Mouse (Mus musculus) kidney, adult 2 months (tissue): ENCODE data around the gene Akr1b8. TPM values are rescaled to one million over a fixed set of nuclear protein-coding genes. Genes with fewer than 3 reads are reported as not detected.
A peak's percentile ranks its signal among the peaks of the same experiment; 100 is the strongest.
"Not testable (repeated sequence)": the region's sequence is repeated elsewhere in the genome, so short reads cannot be mapped to it uniquely, and the experiment has no call there.

Experiments used
- DNase-seq: peaks from one replicate; pipeline ENCODE4 v3.0.0; 2021
- H3K27ac ChIP-seq: fragments of 200-500 bp; 2 replicates; pipeline ENCODE4 v1.5.1; 2012; ENCODE audit warnings: low read depth, low read length, control low read depth, inconsistent platforms; ENCODE audit not compliant: insufficient read depth
- H3K27me3 ChIP-seq: fragments of 200-500 bp; replicated peaks from 2 replicates; pipeline ENCODE4 v1.6.1; 2012; ENCODE audit warnings: mild to moderate bottlenecking, moderate library complexity, low read length, inconsistent platforms; ENCODE audit not compliant: control insufficient read depth, insufficient read depth
- H3K36me3 ChIP-seq: fragments of 200-500 bp; 2 replicates; pipeline ENCODE4 v1.6.1; 2012; ENCODE audit warnings: mild to moderate bottlenecking, moderate library complexity, low read length, inconsistent platforms; ENCODE audit not compliant: control insufficient read depth, insufficient read depth
- H3K4me1 ChIP-seq: fragments of 200-500 bp; 2 replicates; pipeline ENCODE4 v1.6.1; 2011; ENCODE audit warnings: low read length; ENCODE audit not compliant: control insufficient read depth, insufficient read depth
- H3K4me3 ChIP-seq: fragments of 200-500 bp; 2 replicates; pipeline ENCODE4 v1.5.1; 2011; ENCODE audit warnings: mild to moderate bottlenecking, low read depth, low read length, control low read depth; ENCODE audit not compliant: insufficient read depth
- CTCF ChIP-seq: fragments of 200-500 bp; conservative IDR thresholded peaks from 2 replicates; pipeline ENCODE4 v1.5.1; 2011; ENCODE audit warnings: low read depth, mild to moderate bottlenecking, control low read depth, low read length, moderate library complexity, mixed read lengths; ENCODE audit not compliant: insufficient read depth, insufficient read length
- POLR2A ChIP-seq: fragments of 200-500 bp; IDR thresholded peaks from one replicate; pipeline ENCODE4 v1.6.1; 2011; ENCODE audit warnings: low read depth, low read length, control low read depth
- WGBS: fragments of 180-500 bp; shearing (Covaris S2); methylation state at CpG from one replicate; pipeline ENCODE4 v1.1.7; 2018; 5-methylcytosine and 5-hydroxymethylcytosine counted together
- polyA plus RNA-seq: library from polyadenylated mRNA; depleted of rRNA; stranded (reverse); fragments of >200 nt; gene quantifications from 2 replicates; pipeline ENCODE4 v1.2.3, GENCODE M21; 2012

Akr1b8 gene
- polyA plus RNA-seq, 1 experiment: 2.6 TPM

- H3K4me1 ChIP-seq: peaks cover 2% of the 10 kb centered on the region; the same call in 1 of the 2 replicates
- no peaks in the 10 kb centered on the region for H3K36me3 ChIP-seq
- 1% methylated on average over 60 of the region's 60 CpGs for WGBS
- TF ChIP-seq CTCF (peak; percentile 32; the same call in 1 of the 2 replicates), POLR2A (peak; percentile 27)
- peak; percentile 96 for DNase-seq
- peak within 1 kb of the TSS; percentile 73 for H3K27ac ChIP-seq
- peak within 1 kb of the TSS; percentile 83 for H3K4me3 ChIP-seq
- no peaks in the 10 kb centered on the region for H3K27me3 ChIP-seq
Observed at GRCm38 (mm10) chr6:34316854-34317771, 36.8 kb upstream of the Akr1b8 start, which contains the start of gene Akr1b3. TSS of gene Akr1b3 (minus strand) at chr6:34317478.

GRCm38 (mm10) chr6:34318172-34318571, 35.7 kb upstream of the Akr1b8 start:
- no peaks in the 10 kb centered on the region for H3K27me3 ChIP-seq
- peak; percentile 40 for DNase-seq
- WGBS: 20% methylated on average over 5 of the region's 5 CpGs
- peaks cover 2% of the 10 kb centered on the region; the same call in 1 of the 2 replicates for H3K4me1 ChIP-seq
- no peak overlapping the region for H3K27ac ChIP-seq
- H3K4me3 ChIP-seq: 0 out of 2 replicates have a peak overlapping the region, but pooled peaks have one; percentile 83
- no peaks in the 10 kb centered on the region for H3K36me3 ChIP-seq
- TF ChIP-seq POLR2A: no peak
- no peak for TF ChIP-seq CTCF

- Histone ChIP-seq H3K27me3 (no peaks in the 10 kb centered on the region), H3K4me1 (peaks cover 2% of the 10 kb centered on the region; the same call in 1 of the 2 replicates), H3K27ac (0 out of 2 replicates have a peak overlapping the region, but pooled peaks have one; percentile 59), H3K36me3 (no peaks in the 10 kb centered on the region), H3K4me3 (no peak overlapping the region)
- 89% methylated on average over 6 of the region's 6 CpGs for WGBS
- no peak for DNase-seq
- TF ChIP-seq POLR2A (no peak), CTCF (no peak)
Observed at GRCm38 (mm10) chr6:34318636-34319035, 35.3 kb upstream of the Akr1b8 start.

GRCm38 (mm10) chr6:34322121-34322520, 31.8 kb upstream of the Akr1b8 start:
- Histone ChIP-seq H3K36me3 (no peaks in the 10 kb centered on the region), H3K27ac (no peak overlapping the region), H3K4me1 (no peaks in the 10 kb centered on the region), H3K4me3 (no peak overlapping the region), H3K27me3 (no peaks in the 10 kb centered on the region)
- 96% methylated on average over 7 of the region's 7 CpGs for WGBS
- DNase-seq: no peak
- TF ChIP-seq CTCF: no peak

- TF ChIP-seq CTCF (no peak), POLR2A (no peak)
- H3K4me3 ChIP-seq: no peak overlapping the region
- H3K27me3 ChIP-seq: no peaks in the 10 kb centered on the region
- no peaks in the 10 kb centered on the region for H3K36me3 ChIP-seq
- no peaks in the 10 kb centered on the region for H3K4me1 ChIP-seq
- 90% methylated on average over 5 of the region's 5 CpGs for WGBS
- no peak for DNase-seq
- H3K27ac ChIP-seq: no peak overlapping the region
Observed at GRCm38 (mm10) chr6:34331379-34331778, 22.5 kb upstream of the Akr1b8 start.

- 71% methylated on average over 12 of the region's 12 CpGs for WGBS
- not testable (repeated sequence) for H3K4me1 ChIP-seq, DNase-seq, H3K27ac ChIP-seq, H3K4me3 ChIP-seq, H3K36me3 ChIP-seq, H3K27me3 ChIP-seq
Observed at GRCm38 (mm10) chr6:34331804-34332203, 22.1 kb upstream of the Akr1b8 start.

- no peak for TF ChIP-seq CTCF
- no peak for TF ChIP-seq POLR2A
- no peak overlapping the region for H3K27ac ChIP-seq
- H3K4me1 ChIP-seq: no peaks in the 10 kb centered on the region
- H3K36me3 ChIP-seq: no peaks in the 10 kb centered on the region
- peak; percentile 40 for DNase-seq
- 67% methylated on average over 5 of the region's 5 CpGs for whole genome bisulfite sequencing
- no peaks in the 10 kb centered on the region for H3K27me3 ChIP-seq
- no peak overlapping the region for H3K4me3 ChIP-seq
Observed at GRCm38 (mm10) chr6:34334673-34335072, 19.2 kb upstream of the Akr1b8 start.
